Mouse (Mus musculus) kidney, adult 9 months (tissue): ENCODE results near the gene Cyp2d12.
A peak's percentile ranks its signal among the peaks of the same experiment; 100 is the strongest.
"Not testable (repeated sequence)": the region's sequence is repeated elsewhere in the genome, so short reads cannot be mapped to it uniquely, and the experiment has no call there.

Experiments
- DNase-seq: peaks from one replicate; pipeline ENCODE4 v3.0.0; 2022

The Cyp2d12 gene

GRCm38 (mm10) chr15:82554531-82555230, at the start of gene Cyp2d12:
Gene Cyp2d12 (plus strand): TSS chr15:82555072.
- DNase-seq, result peak; percentile 62

- no peak for DNase-seq
These were observed 47.9 kb upstream of the Cyp2d12 start for GRCm38 (mm10) chr15:82506971-82507370.

GRCm38 (mm10) chr15:82507740-82508139, 47.1 kb upstream of the Cyp2d12 start:
- peak; percentile 21 for DNase-seq

- not testable (repeated sequence) for DNase-seq
These were observed 45.4 kb upstream of the Cyp2d12 start for GRCm38 (mm10) chr15:82509495-82509894.

GRCm38 (mm10) chr15:82510500-82510899, 44.4 kb upstream of the Cyp2d12 start:
- DNase-seq, result not testable (repeated sequence)

- DNase-seq, result peak; percentile 71
These were observed 42.8 kb upstream of the Cyp2d12 start for GRCm38 (mm10) chr15:82512111-82512510.

- not testable (repeated sequence) for DNase-seq
These were observed 38.7 kb upstream of the Cyp2d12 start for GRCm38 (mm10) chr15:82516174-82516573.

GRCm38 (mm10) chr15:82527371-82527770, 27.5 kb upstream of the Cyp2d12 start:
- DNase-seq, result not testable (repeated sequence)

- DNase-seq, result peak; percentile 56
These were observed 22.2 kb upstream of the Cyp2d12 start for GRCm38 (mm10) chr15:82532721-82533120.

GRCm38 (mm10) chr15:82542976-82543375, 11.9 kb upstream of the Cyp2d12 start:
- DNase-seq, result peak; percentile 82

- not testable (repeated sequence) for DNase-seq
These were observed 10.3 kb upstream of the Cyp2d12 start for GRCm38 (mm10) chr15:82544561-82544960.

- not testable (repeated sequence) for DNase-seq
These were observed 7.1 kb upstream of the Cyp2d12 start for GRCm38 (mm10) chr15:82547753-82548152.

GRCm38 (mm10) chr15:82553211-82553610, 1.7 kb upstream of the Cyp2d12 start:
- peak; percentile 72 for DNase-seq

- DNase-seq, result peak; percentile 42
These were observed 18.0 kb downstream of the Cyp2d12 start for GRCm38 (mm10) chr15:82572856-82573255.

- DNase-seq, result no peak
These were observed 24.2 kb downstream of the Cyp2d12 start for GRCm38 (mm10) chr15:82579071-82579470.

GRCm38 (mm10) chr15:82582621-82583020, 27.7 kb downstream of the Cyp2d12 start:
- peak; percentile 92 for DNase-seq
